In genomic region chr4:55533196-55533802, GRCm38 (mm10) we compare ENCODE assay signal across 8 mouse cellular contexts. TPM values are rescaled to one million over a fixed set of nuclear protein-coding genes. Genes with fewer than 3 reads are reported as not detected.
DNase-seq lines count a peak whose midpoint lies in the region; ATAC-seq and TF ChIP-seq lines count a peak whose summit lies in the region.

No protein-coding gene starts in this region.

- under 1% methylated on average over 21 of the region's 21 CpGs for WGBS in forebrain, embryonic 13.5 days
- WGBS in limb, embryonic 14.5 days: under 1% methylated on average over 21 of the region's 21 CpGs
- WGBS in stomach, embryonic 15.5 days: under 1% methylated on average over 21 of the region's 21 CpGs

- H3K4me2 ChIP-seq in CH12.LX (ENCODE audit: insufficient read depth, low read depth, poor library complexity, severe bottlenecking): peak overlapping the region; percentile 65
- H3K4me2 ChIP-seq in forebrain, embryonic 13.5 days: peak overlapping the region; percentile 93
- H3K4me2 ChIP-seq in limb, embryonic 14.5 days (replicated peaks; ENCODE audit: low read depth, low read length, severe bottlenecking): peak overlapping the region; percentile 85
- H3K4me2 ChIP-seq in stomach, embryonic 15.5 days: peak overlapping the region; percentile 87

- no peaks in the 10 kb centered on the region for H3K79me2 ChIP-seq in CH12.LX (replicated peaks; ENCODE audit: control insufficient read depth, extremely low read depth, insufficient read depth, poor library complexity, severe bottlenecking)

- dilution Hi-C loops in CH12.LX (cut with MboI; ENCODE audit: extremely low pct_ligation_motif_present, extremely low pct_unique_long_range_greater_than_20kb, low sequenced_read_pairs): no loop called here

- no peak for TF ChIP-seq CTCF in CH12.LX (conservative IDR thresholded peaks at IDR 0.05 in 1 of 2, IDR thresholded peaks at IDR 0.05 in 1 of 2; ENCODE audit: low read depth in 2 of 2, low read length in 2 of 2)

- no peaks in the 10 kb centered on the region for H3K27me3 ChIP-seq in CH12.LX (replicated peaks)
- peaks cover 46% of the 10 kb centered on the region for H3K27me3 ChIP-seq in forebrain, embryonic 13.5 days
- no peaks in the 10 kb centered on the region for H3K27me3 ChIP-seq in limb, embryonic 14.5 days (ENCODE audit: control insufficient read depth, insufficient read depth, low read length)
- no peaks in the 10 kb centered on the region for H3K27me3 ChIP-seq in stomach, embryonic 15.5 days (replicated peaks)

- peaks cover 15% of the 10 kb centered on the region for H3K9me3 ChIP-seq in CH12.LX (replicated peaks; ENCODE audit: low read length)
- no peaks in the 10 kb centered on the region for H3K9me3 ChIP-seq in forebrain, embryonic 13.5 days (replicated peaks)
- H3K9me3 ChIP-seq in limb, embryonic 14.5 days (ENCODE audit: control insufficient read depth, low read length): no peaks in the 10 kb centered on the region
- H3K9me3 ChIP-seq in stomach, embryonic 15.5 days: no peaks in the 10 kb centered on the region

- H3K4me3 ChIP-seq in CH12.LX (replicated peaks in 1 of 3; ENCODE audit: low read depth in 2 of 3, low read length in 2 of 3, poor library complexity in 1 of 3): peak overlapping the region; percentile 30 to 71 (median 61)
- peak overlapping the region; percentile 56 for H3K4me3 ChIP-seq in forebrain, embryonic 13.5 days
- peak overlapping the region; percentile 73 for H3K4me3 ChIP-seq in limb, embryonic 14.5 days (replicated peaks; ENCODE audit: low read length)
- peak overlapping the region; percentile 66 for H3K4me3 ChIP-seq in stomach, embryonic 15.5 days (replicated peaks)

- intact Hi-C loops in heart, postnatal 10 days (cut with DNase I): loop anchor here (1.0 to 5.0 kb wide), 4 partner anchors 118 to 689 kb away; no protein-coding TSS in a partner anchor
- intact Hi-C loops in left cerebral cortex, postnatal 14 days (cut with DNase I): loop anchor here (5.0 kb wide), 2 partner anchors 119 to 834 kb away; no protein-coding TSS in a partner anchor

- TF ChIP-seq EP300 in CH12.LX (IDR thresholded peaks at IDR 0.05; ENCODE audit: low read length): no peak

- in situ Hi-C loops in CH12.LX (cut with MboI; ENCODE audit: low pct_ligation_motif_present, low pct_unique_long_range_greater_than_20kb, low sequenced_read_pairs): loop anchor here (10.0 kb wide), 2 partner anchors 292 to 682 kb away; no protein-coding TSS in a partner anchor

- H3K27ac ChIP-seq in CH12.LX (ENCODE audit: insufficient read depth, low read depth): no peak overlapping the region
- peak overlapping the region; percentile 79 for H3K27ac ChIP-seq in forebrain, embryonic 13.5 days
- peak overlapping the region; percentile 96 for H3K27ac ChIP-seq in limb, embryonic 14.5 days (replicated peaks; ENCODE audit: low read depth, low read length)
- H3K27ac ChIP-seq in stomach, embryonic 15.5 days: peak overlapping the region; percentile 97

- TF ChIP-seq RAD21 in CH12.LX (IDR thresholded peaks at IDR 0.05; ENCODE audit: low read depth, low read length): no peak

- TF ChIP-seq POLR2A in CH12.LX (IDR thresholded peaks at IDR 0.05; ENCODE audit: low read depth, low read length): no peak
- TF ChIP-seq POLR2A in limb, embryonic 14.5 days (IDR thresholded peaks at IDR 0.05; ENCODE audit: borderline replicate concordance, extremely low read depth, insufficient read depth, insufficient read length): 0 out of 2 replicates have a peak, but pooled peaks have one; percentile 1

- peak; percentile 52 for DNase-seq in heart, adult 8-10 months (ENCODE audit: low spot score)
- DNase-seq in heart, postnatal 10 days: no peak
- DNase-seq in CH12.LX (ENCODE audit: extremely low read depth): peak; percentile 9
- DNase-seq in limb, embryonic 14.5 days (ENCODE audit: low spot score): no peak
- no peak for DNase-seq in layer of hippocampus, adult 9-10 months (ENCODE audit: low spot score)
- DNase-seq in left cerebral cortex, postnatal 14 days (ENCODE audit: low spot score in 2 of 2): no peak

- H3K36me3 ChIP-seq in CH12.LX (replicated peaks in 1 of 2; ENCODE audit: control insufficient read depth in 1 of 2, insufficient read depth in 1 of 2, low read length in 1 of 2): peaks cover 0 to 14% of the 10 kb centered on the region in 2 experiments
- H3K36me3 ChIP-seq in forebrain, embryonic 13.5 days (ENCODE audit: poor library complexity, severe bottlenecking): no peaks in the 10 kb centered on the region
- H3K36me3 ChIP-seq in limb, embryonic 14.5 days (ENCODE audit: control insufficient read depth, insufficient read depth, low read length): 0 out of 2 replicates have a peak, but pooled peaks cover 4% of the 10 kb centered on the region
- no peaks in the 10 kb centered on the region for H3K36me3 ChIP-seq in stomach, embryonic 15.5 days

- peak overlapping the region; percentile 66 for H3K9ac ChIP-seq in CH12.LX (ENCODE audit: insufficient read depth, low read depth)
- peak overlapping the region; percentile 71 for H3K9ac ChIP-seq in forebrain, embryonic 13.5 days
- H3K9ac ChIP-seq in limb, embryonic 14.5 days (ENCODE audit: low read depth, low read length, severe bottlenecking): peak overlapping the region; percentile 83
- peak overlapping the region; percentile 59 for H3K9ac ChIP-seq in stomach, embryonic 15.5 days

- H3K4me1 ChIP-seq in CH12.LX (ENCODE audit: control insufficient read depth in 1 of 2, insufficient read depth in 2 of 2): peaks cover 15 to 16% of the 10 kb centered on the region in 2 experiments
- H3K4me1 ChIP-seq in forebrain, embryonic 13.5 days: peaks cover 34% of the 10 kb centered on the region
- H3K4me1 ChIP-seq in limb, embryonic 14.5 days (ENCODE audit: control insufficient read depth, insufficient read depth, low read length): peaks cover 17% of the 10 kb centered on the region
- H3K4me1 ChIP-seq in stomach, embryonic 15.5 days: peaks cover 21% of the 10 kb centered on the region

- ATAC-seq in forebrain, embryonic 13.5 days: no peak
- ATAC-seq in limb, embryonic 14.5 days (ENCODE audit: low FRiP score, low read depth): no peak
- no peak for ATAC-seq in stomach, embryonic 15.5 days (ENCODE audit: insufficient read depth, low FRiP score, low read depth)

TF ChIP-seq in CH12.LX, 34 proteins besides CTCF, POLR2A, EP300 and RAD21:
- TF ChIP-seq CHD1 (IDR thresholded peaks at IDR 0.05; ENCODE audit: low read depth, low read length): no peak
- no peak for TF ChIP-seq PAX5 (IDR thresholded peaks at IDR 0.05; ENCODE audit: low read length)
- no peak for TF ChIP-seq GABPA (IDR thresholded peaks at IDR 0.05; ENCODE audit: insufficient replicate concordance, low read depth, low read length)
- TF ChIP-seq ZMIZ1 (IDR thresholded peaks at IDR 0.05; ENCODE audit: low read depth, low read length): no peak
- TF ChIP-seq JUND (conservative IDR thresholded peaks at IDR 0.05; ENCODE audit: low read depth, low read length): no peak
- no peak for TF ChIP-seq MAFK (IDR thresholded peaks at IDR 0.05; ENCODE audit: insufficient replicate concordance, low read length)
- no peak for TF ChIP-seq MEF2A (IDR thresholded peaks at IDR 0.05; ENCODE audit: borderline replicate concordance, low read depth, low read length)
- no peak for TF ChIP-seq KAT2A (IDR thresholded peaks at IDR 0.05; ENCODE audit: insufficient replicate concordance, low read length)
- no peak for TF ChIP-seq USF2 (conservative IDR thresholded peaks at IDR 0.05; ENCODE audit: low read depth, low read length)
- no peak for TF ChIP-seq MYC (IDR thresholded peaks at IDR 0.05; ENCODE audit: low read depth, low read length)
- TF ChIP-seq USF1 (IDR thresholded peaks at IDR 0.05; ENCODE audit: low read depth, low read length): no peak
- TF ChIP-seq NELFE (IDR thresholded peaks at IDR 0.05; ENCODE audit: low read depth, low read length): no peak
- no peak for TF ChIP-seq BHLHE40 (IDR thresholded peaks at IDR 0.05; ENCODE audit: low read depth, low read length)
- no peak for TF ChIP-seq ZNF384 (IDR thresholded peaks at IDR 0.05; ENCODE audit: low read depth, low read length)
- TF ChIP-seq ELF1 (IDR thresholded peaks at IDR 0.05; ENCODE audit: low read depth, low read length): no peak
- no peak for TF ChIP-seq NRF1 (IDR thresholded peaks at IDR 0.05; ENCODE audit: low read depth, low read length)

RNA-seq across cellular contexts. Expression of gene Klf4, which starts 1.0 kb away (rescaled TPM):
- 10 to 100 TPM; 21.7 to 39.9 (median 27.1) TPM for total RNA-seq in heart, adult 8-10 months (2022)
- total RNA-seq in heart, postnatal 10 days (2021): 10 to 100 TPM; 42.1 to 61.1 TPM
- 0.38 and 0.51 TPM in 2 replicates for total RNA-seq in CH12.LX (2012; rRNA removed)
- total RNA-seq in CH12.LX (2014; rRNA removed): 0.81 and 1.3 TPM in 2 replicates
- 2.2 and 2.9 TPM in 2 replicates for polyA plus RNA-seq in CH12.LX (2012; ENCODE audit: insufficient read length, low read depth)
- 1.5 TPM in 2 replicates for polyA plus RNA-seq in forebrain, embryonic 13.5 days (2015; fragmentation: Nextera tagmentation; extraction: Ambion mirVana)
- 57.1 and 65.6 TPM in 2 replicates for polyA plus RNA-seq in limb, embryonic 14.5 days (2012; rRNA removed)
- 30.0 and 31.3 TPM in 2 replicates for polyA plus RNA-seq in limb, embryonic 14.5 days (2014; fragmentation: Nextera tagmentation; extraction: Ambion mirVana)
- polyA plus RNA-seq in stomach, embryonic 15.5 days (2015; fragmentation: Nextera tagmentation; extraction: Ambion mirVana): 20.8 and 26.1 TPM in 2 replicates
- 1 to 10 TPM; 6.3 to 8.4 TPM for total RNA-seq in left cerebral cortex, postnatal 14 days (2021)

Comparison
In these comparisons a context has a peak if more than half of its experiments do, and no peak if none do; other contexts are left out.
1. DNase-seq: peak in heart, adult 8-10 months (single experiment) and CH12.LX (single experiment); none in heart, postnatal 10 days (0 of 2), limb, embryonic 14.5 days (single experiment), layer of hippocampus, adult 9-10 months (single experiment) and left cerebral cortex, postnatal 14 days (0 of 2).
2. Peak in every context shown above with its lines, with median percentiles within 50 percentile points of each other: H3K4me2 ChIP-seq, H3K4me3 ChIP-seq and H3K9ac ChIP-seq.